Mouse (Mus musculus): ENCODE measurements around the gene Rasa1.

The Rasa1 gene

GRCm38 (mm10) chr13:85288843-85289713, at the start of gene Rasa1:
TSS of gene Rasa1 (minus strand) at chr13:85289130.
- no peak for TF ChIP-seq GATA4 (IDR thresholded peaks at IDR 0.05; ENCODE audit: insufficient replicate concordance, low read length)

- TF ChIP-seq GATA4 (IDR thresholded peaks at IDR 0.05; ENCODE audit: insufficient replicate concordance, low read length) = no peak
These were observed 22.6 kb upstream of the Rasa1 start for GRCm38 (mm10) chr13:85311547-85311946.

GRCm38 (mm10) chr13:85310968-85311367, 22.0 kb upstream of the Rasa1 start:
- no peak for TF ChIP-seq GATA4 (IDR thresholded peaks at IDR 0.05; ENCODE audit: insufficient replicate concordance, low read length)

- TF ChIP-seq GATA4 (IDR thresholded peaks at IDR 0.05; ENCODE audit: insufficient replicate concordance, low read length) = no peak
These were observed 21.6 kb upstream of the Rasa1 start for GRCm38 (mm10) chr13:85310483-85310882.

GRCm38 (mm10) chr13:85306039-85306438, 17.1 kb upstream of the Rasa1 start:
- TF ChIP-seq GATA4 (IDR thresholded peaks at IDR 0.05; ENCODE audit: insufficient replicate concordance, low read length) = no peak

- TF ChIP-seq GATA4 (IDR thresholded peaks at IDR 0.05; ENCODE audit: insufficient replicate concordance, low read length) = no peak
These were observed 1.7 kb upstream of the Rasa1 start for GRCm38 (mm10) chr13:85290651-85291050.

- TF ChIP-seq GATA4 (IDR thresholded peaks at IDR 0.05; ENCODE audit: insufficient replicate concordance, low read length) = no peak
These were observed 422 bp downstream of the Rasa1 start for GRCm38 (mm10) chr13:85288574-85288842.

- no peak for TF ChIP-seq GATA4 (IDR thresholded peaks at IDR 0.05; ENCODE audit: insufficient replicate concordance, low read length)
These were observed 905 bp downstream of the Rasa1 start for GRCm38 (mm10) chr13:85287876-85288573.

- TF ChIP-seq GATA4 (IDR thresholded peaks at IDR 0.05; ENCODE audit: insufficient replicate concordance, low read length) = no peak
These were observed 6.3 kb downstream of the Rasa1 start for GRCm38 (mm10) chr13:85282626-85283025.

GRCm38 (mm10) chr13:85278951-85279350, 10.0 kb downstream of the Rasa1 start:
- no peak for TF ChIP-seq GATA4 (IDR thresholded peaks at IDR 0.05; ENCODE audit: insufficient replicate concordance, low read length)

GRCm38 (mm10) chr13:85274572-85274971, 14.4 kb downstream of the Rasa1 start:
- no peak for TF ChIP-seq GATA4 (IDR thresholded peaks at IDR 0.05; ENCODE audit: insufficient replicate concordance, low read length)

- TF ChIP-seq GATA4 (IDR thresholded peaks at IDR 0.05; ENCODE audit: insufficient replicate concordance, low read length) = no peak
These were observed 15.1 kb downstream of the Rasa1 start for GRCm38 (mm10) chr13:85273788-85274187.

- TF ChIP-seq GATA4 (IDR thresholded peaks at IDR 0.05; ENCODE audit: insufficient replicate concordance, low read length) = no peak
These were observed 50.2 kb downstream of the Rasa1 start for GRCm38 (mm10) chr13:85238760-85239159.

- TF ChIP-seq GATA4 (IDR thresholded peaks at IDR 0.05; ENCODE audit: insufficient replicate concordance, low read length) = peak; percentile 36; the same call in 1 of the 2 replicates
These were observed 70.3 kb downstream of the Rasa1 start for GRCm38 (mm10) chr13:85218656-85219055.

GRCm38 (mm10) chr13:85210353-85210752, 78.6 kb downstream of the Rasa1 start:
- TF ChIP-seq GATA4 (IDR thresholded peaks at IDR 0.05; ENCODE audit: insufficient replicate concordance, low read length) = no peak

GRCm38 (mm10) chr13:85208656-85209055, 80.3 kb downstream of the Rasa1 start:
- no peak for TF ChIP-seq GATA4 (IDR thresholded peaks at IDR 0.05; ENCODE audit: insufficient replicate concordance, low read length)
